Mouse (Mus musculus): Measurements from ENCODE around the gene Gm10697. TPM values are rescaled to one million over a fixed set of nuclear protein-coding genes. Genes with fewer than 3 reads are reported as not detected.

Gene Gm10697
- polyA plus RNA-seq (2021; fragmentation: Nextera tagmentation), result not detected in 2 replicates
- long read RNA-seq, experiment 1, result 0 reads
- long read RNA-seq, experiment 2, result 0 reads

DNA sequence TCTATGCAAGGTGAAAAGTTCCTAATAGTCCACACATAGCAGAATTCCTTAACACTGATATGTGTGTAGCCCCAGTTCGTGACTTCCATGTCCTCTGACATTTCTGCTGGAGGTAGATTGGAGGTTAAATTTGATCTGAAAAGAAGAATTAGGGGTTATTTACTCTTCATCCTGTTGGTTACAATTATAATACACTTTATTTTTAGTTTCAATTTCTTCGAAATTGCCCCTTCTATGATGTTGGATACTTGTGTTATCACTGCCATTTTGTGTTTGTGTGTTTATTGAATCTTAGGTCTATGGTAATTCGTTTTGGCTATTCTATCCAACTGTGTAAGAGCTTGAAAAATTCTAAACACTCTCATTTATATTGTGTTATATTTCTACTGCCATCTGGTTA lies at the start of gene Gm10697:
Gene Gm10697 (minus strand): TSS at position 101 of the 400 bp plus-strand sequence.

DNA sequence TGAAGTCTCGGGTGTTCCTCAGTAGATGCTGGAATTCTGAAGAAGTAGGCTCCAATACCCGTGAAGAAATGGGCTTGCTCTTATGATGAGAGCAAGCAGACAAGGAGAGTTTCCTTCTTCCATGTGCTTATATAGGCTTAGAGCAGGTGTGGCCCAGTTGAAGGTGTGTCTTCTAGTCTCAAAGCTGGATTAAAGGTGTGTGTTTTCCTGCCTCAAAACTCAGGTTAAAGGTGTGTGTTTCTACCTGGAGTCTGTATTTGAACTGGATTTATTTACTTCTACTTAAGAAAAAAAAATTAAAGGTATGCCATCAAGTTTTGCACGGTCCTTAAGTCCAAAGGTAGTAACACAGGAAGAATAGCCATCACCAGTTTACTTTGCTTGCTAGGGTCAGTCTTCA lies 17.7 kb downstream of the Gm10697 start, which contains the start of gene Gm9125:
Gene Gm9125 (minus strand): TSS at position 101 of the 400 bp plus-strand sequence.

Other genes with a start within 250 kb of the Gm10697 start
- not detected in 2 replicates for gene Tdpoz3, start 246.6 kb downstream of the Gm10697 start, polyA plus RNA-seq (2021; fragmentation: Nextera tagmentation)
- not detected in 2 replicates for gene Gm9117, start 129.1 kb downstream of the Gm10697 start, polyA plus RNA-seq (2021; fragmentation: Nextera tagmentation)
- not detected in 2 replicates for gene Tdpoz5, start 111.3 kb downstream of the Gm10697 start, polyA plus RNA-seq (2021; fragmentation: Nextera tagmentation)
- not detected in 2 replicates for gene Gm9125, start 17.8 kb downstream of the Gm10697 start, polyA plus RNA-seq (2021; fragmentation: Nextera tagmentation)
- gene Gm10696, start 105.5 kb upstream of the Gm10697 start, polyA plus RNA-seq (2021; fragmentation: Nextera tagmentation), result not detected in 2 replicates
- gene Gm5286, start 124.1 kb upstream of the Gm10697 start, polyA plus RNA-seq (2021; fragmentation: Nextera tagmentation), result not detected in 2 replicates
- not detected in 2 replicates for gene Gm4778, start 191.4 kb upstream of the Gm10697 start, polyA plus RNA-seq (2021; fragmentation: Nextera tagmentation)
- 28.1 and 31.6 TPM in 2 replicates for gene Them4, start 237.4 kb upstream of the Gm10697 start, polyA plus RNA-seq (2021; fragmentation: Nextera tagmentation)

All from layer of hippocampus, adult 6 months (tissue).